ENCODE assay signal across 1 mouse cellular context in the genomic region with DNA sequence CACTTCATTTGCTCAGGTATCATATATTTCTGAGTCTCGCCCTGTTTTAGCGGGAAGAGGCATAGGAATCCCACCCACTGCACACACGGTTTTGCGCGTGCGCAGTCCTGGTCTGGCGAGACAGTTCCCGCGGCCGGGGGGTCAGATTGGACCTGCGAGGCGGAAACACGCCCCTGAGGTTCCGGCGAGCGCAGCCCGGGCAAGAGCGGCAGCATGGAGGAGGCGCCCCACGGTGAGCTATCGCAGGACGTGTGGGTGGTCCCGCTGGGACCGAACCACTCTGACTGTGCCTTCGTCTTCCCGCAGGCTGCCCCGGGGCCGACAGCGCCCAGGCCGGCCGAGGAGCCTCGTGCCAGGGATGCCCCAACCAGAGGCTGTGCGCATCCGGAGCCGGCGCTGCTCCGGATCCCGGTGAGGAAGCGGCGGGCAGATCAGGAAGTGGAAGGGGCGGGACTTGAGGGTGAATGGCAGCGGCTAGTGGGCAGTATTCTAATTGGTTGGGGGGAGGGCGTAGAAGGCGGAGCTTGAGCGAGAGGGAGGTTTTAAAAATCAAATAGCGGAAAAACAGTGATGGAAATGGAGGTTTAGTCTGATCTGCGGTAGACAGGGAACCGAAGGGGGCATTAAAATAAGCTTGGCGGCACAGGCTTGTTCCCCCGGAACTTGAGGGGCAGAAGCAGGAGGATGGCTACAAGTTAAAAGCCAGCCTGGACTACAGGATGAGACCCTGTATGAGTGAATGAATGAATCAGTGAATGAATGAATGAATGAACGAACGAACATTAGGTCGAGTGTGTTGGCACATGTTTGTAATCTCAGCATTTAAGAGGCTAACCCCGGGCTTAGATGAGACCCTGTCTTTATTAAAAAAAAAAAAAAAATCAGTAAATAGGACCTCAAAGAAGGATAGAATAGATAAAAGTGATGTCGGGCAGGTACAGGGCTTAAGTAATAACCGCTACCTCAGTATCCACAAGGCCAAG.
TF ChIP-seq lines count a peak whose summit lies in the region.

A gene (plus strand): TSS at position 185 of the 983 bp plus-strand sequence.

TF ChIP-seq in CH12.LX, 34 proteins besides CTCF, POLR2A, EP300 and RAD21:
- TF ChIP-seq E2F4 (IDR thresholded peaks at IDR 0.05; ENCODE audit: insufficient replicate concordance, low read depth, low read length) (peak; percentile 86; the same call in 1 of the 2 replicates), GABPA (IDR thresholded peaks at IDR 0.05; ENCODE audit: insufficient replicate concordance, low read depth, low read length) (no peak; the same call in 1 of the 2 replicates), KAT2A (IDR thresholded peaks at IDR 0.05; ENCODE audit: insufficient replicate concordance, low read length) (peak; percentile 33; the same call in 1 of the 2 replicates), ZC3H11A (IDR thresholded peaks at IDR 0.05; ENCODE audit: low read depth, low read length) (no peak), MAZ (IDR thresholded peaks at IDR 0.05; ENCODE audit: low read depth, low read length) (no peak), ZNF384 (IDR thresholded peaks at IDR 0.05; ENCODE audit: low read depth, low read length) (no peak), HCFC1 (IDR thresholded peaks at IDR 0.05; ENCODE audit: low read depth, low read length) (peak; percentile 81), IRF4 (IDR thresholded peaks at IDR 0.05; ENCODE audit: low read depth, low read length) (peak; percentile 29; the same call in 1 of the 2 replicates), SIN3A (IDR thresholded peaks at IDR 0.05; ENCODE audit: low read length) (peak; percentile 99), NELFE (IDR thresholded peaks at IDR 0.05; ENCODE audit: low read depth, low read length) (peak; percentile 96), MYC (IDR thresholded peaks at IDR 0.05; ENCODE audit: low read depth, low read length) (peak; percentile 76), MXI1 (IDR thresholded peaks at IDR 0.05; ENCODE audit: low read depth, low read length) (no peak; the same call in 1 of the 2 replicates), RCOR1 (conservative IDR thresholded peaks at IDR 0.05; ENCODE audit: low read depth, low read length) (no peak; the same call in 1 of the 2 replicates), SMC3 (IDR thresholded peaks at IDR 0.05; ENCODE audit: low read depth, low read length) (no peak; the same call in 1 of the 2 replicates), ELF1 (IDR thresholded peaks at IDR 0.05; ENCODE audit: low read depth, low read length) (peak; percentile 95), JUN (IDR thresholded peaks at IDR 0.05; ENCODE audit: insufficient read depth, low read depth, low read length) (no peak), ZMIZ1 (IDR thresholded peaks at IDR 0.05; ENCODE audit: low read depth, low read length) (peak; percentile 97), USF1 (IDR thresholded peaks at IDR 0.05; ENCODE audit: low read depth, low read length) (no peak), POLR2AphosphoS2 (IDR thresholded peaks at IDR 0.05; ENCODE audit: low read depth, low read length) (peak; percentile 97), MAX (IDR thresholded peaks at IDR 0.05; ENCODE audit: low read length) (no peak; the same call in 1 of the 2 replicates), MEF2A (IDR thresholded peaks at IDR 0.05; ENCODE audit: borderline replicate concordance, low read depth, low read length) (no peak; the same call in 1 of the 2 replicates), ZKSCAN1 (IDR thresholded peaks at IDR 0.05; ENCODE audit: borderline replicate concordance, low read depth, low read length) (no peak; the same call in 1 of the 2 replicates), TCF12 (IDR thresholded peaks at IDR 0.05; ENCODE audit: low read depth, low read length) (peak; percentile 88), NRF1 (IDR thresholded peaks at IDR 0.05; ENCODE audit: low read depth, low read length) (peak; percentile 88), PAX5 (IDR thresholded peaks at IDR 0.05; ENCODE audit: low read length) (no peak), TBP (conservative IDR thresholded peaks at IDR 0.05; ENCODE audit: low read depth, low read length) (peak; percentile 90), MAFK (IDR thresholded peaks at IDR 0.05; ENCODE audit: insufficient replicate concordance, low read length) (no peak), USF2 (conservative IDR thresholded peaks at IDR 0.05; ENCODE audit: low read depth, low read length) (no peak), ETS1 (conservative IDR thresholded peaks at IDR 0.05; ENCODE audit: low read depth, low read length) (0 out of 2 replicates have a peak, but pooled peaks have one; percentile 35), BHLHE40 (IDR thresholded peaks at IDR 0.05; ENCODE audit: low read depth, low read length) (no peak; the same call in 1 of the 2 replicates), CHD2 (IDR thresholded peaks at IDR 0.05; ENCODE audit: low read length) (peak; percentile 56), JUND (conservative IDR thresholded peaks at IDR 0.05; ENCODE audit: low read depth, low read length) (no peak), CHD1 (IDR thresholded peaks at IDR 0.05; ENCODE audit: low read depth, low read length) (peak; percentile 93), UBTF (IDR thresholded peaks at IDR 0.05; ENCODE audit: low read depth, low read length) (no peak; the same call in 1 of the 2 replicates)
